Mouse (Mus musculus) neural tube, embryonic 15.5 days (tissue): ENCODE measurements around the gene Irf5. TPM values are rescaled to one million over a fixed set of nuclear protein-coding genes. Genes with fewer than 3 reads are reported as not detected.
A peak's percentile ranks its signal among the peaks of the same experiment; 100 is the strongest.

Experiments
- ATAC-seq: fragments of 200-750 bp; cut with Nextera tagmentation; 2 replicates; pipeline ENCODE4 v1.8.0; 2017; ENCODE audit warnings: mild to moderate bottlenecking, moderate TSS enrichment, moderate library complexity; ENCODE audit not compliant: low FRiP score
- H3K27ac ChIP-seq: fragments of 300-500 bp; sonication (generic); replicated peaks from 2 replicates; pipeline ENCODE4 v1.5.1; 2015; ENCODE audit warnings: mild to moderate bottlenecking, inconsistent platforms
- H3K27me3 ChIP-seq: fragments of 300-500 bp; sonication (generic); replicated peaks from 2 replicates; pipeline ENCODE4 v1.6.1; 2015; ENCODE audit warnings: inconsistent platforms
- H3K36me3 ChIP-seq: fragments of 300-500 bp; sonication (generic); 2 replicates; pipeline ENCODE4 v1.6.1; 2015; ENCODE audit warnings: inconsistent platforms
- H3K4me1 ChIP-seq: fragments of 300-500 bp; sonication (generic); 2 replicates; pipeline ENCODE4 v1.6.1; 2015; ENCODE audit warnings: inconsistent platforms
- H3K4me2 ChIP-seq: fragments of 300-500 bp; sonication (generic); 2 replicates; pipeline ENCODE4 v1.6.1; 2015; ENCODE audit warnings: inconsistent platforms, mild to moderate bottlenecking, moderate library complexity
- H3K4me3 ChIP-seq: fragments of 300-500 bp; sonication (generic); replicated peaks from 2 replicates; pipeline ENCODE4 v1.5.1; 2015; ENCODE audit warnings: mild to moderate bottlenecking, inconsistent platforms
- H3K9ac ChIP-seq: fragments of 300-500 bp; sonication (generic); replicated peaks from 2 replicates; pipeline ENCODE4 v1.6.1; 2015; ENCODE audit warnings: mild to moderate bottlenecking, inconsistent platforms
- H3K9me3 ChIP-seq: fragments of 300-500 bp; sonication (generic); replicated peaks from 2 replicates; pipeline ENCODE4 v1.6.1; 2016; ENCODE audit warnings: inconsistent platforms
- WGBS: fragments of 180-500 bp; shearing (Covaris S2); methylation state at CpG from one replicate; pipeline ENCODE4 v1.1.7; 2015; ENCODE audit warnings: mixed read lengths; 5-methylcytosine and 5-hydroxymethylcytosine counted together
- polyA plus RNA-seq: library from polyadenylated mRNA; unstranded; fragments of >200 nt; fragmentation: Nextera tagmentation; extraction: Ambion mirVana; gene quantifications from 2 replicates; pipeline ENCODE4 v1.2.1, GENCODE M21; 2015

Gene Irf5
- polyA plus RNA-seq, 1 experiment from 2014 or later, result 2.7 TPM

DNA sequence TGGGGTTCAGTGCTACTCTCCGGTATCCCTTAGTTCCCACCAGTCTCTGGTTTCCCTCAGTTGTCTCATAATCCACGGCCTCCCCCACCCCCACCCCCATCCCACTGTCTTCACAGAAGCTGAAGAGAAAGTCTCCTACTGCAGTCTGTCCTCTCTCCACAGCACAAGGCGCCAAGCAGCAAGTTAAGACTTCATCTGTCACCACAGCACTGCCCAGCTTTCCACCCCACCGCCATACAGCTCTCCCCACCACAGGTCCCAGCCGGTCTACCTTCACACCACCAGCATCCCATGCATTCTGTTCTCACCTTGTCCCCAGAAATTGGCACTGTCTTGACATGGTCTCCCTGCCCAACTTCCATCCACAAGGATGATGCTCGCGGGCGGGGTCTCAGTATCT, 19.6 kb upstream of the Irf5 start:
- Histone ChIP-seq H3K9ac (no peak overlapping the region), H3K27ac (no peak overlapping the region), H3K36me3 (no peaks in the 10 kb centered on the region), H3K4me1 (peaks cover 19% of the 10 kb centered on the region; the same call in 1 of the 2 replicates), H3K27me3 (peaks cover 37% of the 10 kb centered on the region), H3K4me2 (peak overlapping the region; percentile 76), H3K9me3 (no peaks in the 10 kb centered on the region), H3K4me3 (peak overlapping the region; percentile 49)
- ATAC-seq, result peak; percentile 26; the same call in 1 of the 2 replicates
- 29% methylated on average over 8 of the region's 8 CpGs for WGBS

DNA sequence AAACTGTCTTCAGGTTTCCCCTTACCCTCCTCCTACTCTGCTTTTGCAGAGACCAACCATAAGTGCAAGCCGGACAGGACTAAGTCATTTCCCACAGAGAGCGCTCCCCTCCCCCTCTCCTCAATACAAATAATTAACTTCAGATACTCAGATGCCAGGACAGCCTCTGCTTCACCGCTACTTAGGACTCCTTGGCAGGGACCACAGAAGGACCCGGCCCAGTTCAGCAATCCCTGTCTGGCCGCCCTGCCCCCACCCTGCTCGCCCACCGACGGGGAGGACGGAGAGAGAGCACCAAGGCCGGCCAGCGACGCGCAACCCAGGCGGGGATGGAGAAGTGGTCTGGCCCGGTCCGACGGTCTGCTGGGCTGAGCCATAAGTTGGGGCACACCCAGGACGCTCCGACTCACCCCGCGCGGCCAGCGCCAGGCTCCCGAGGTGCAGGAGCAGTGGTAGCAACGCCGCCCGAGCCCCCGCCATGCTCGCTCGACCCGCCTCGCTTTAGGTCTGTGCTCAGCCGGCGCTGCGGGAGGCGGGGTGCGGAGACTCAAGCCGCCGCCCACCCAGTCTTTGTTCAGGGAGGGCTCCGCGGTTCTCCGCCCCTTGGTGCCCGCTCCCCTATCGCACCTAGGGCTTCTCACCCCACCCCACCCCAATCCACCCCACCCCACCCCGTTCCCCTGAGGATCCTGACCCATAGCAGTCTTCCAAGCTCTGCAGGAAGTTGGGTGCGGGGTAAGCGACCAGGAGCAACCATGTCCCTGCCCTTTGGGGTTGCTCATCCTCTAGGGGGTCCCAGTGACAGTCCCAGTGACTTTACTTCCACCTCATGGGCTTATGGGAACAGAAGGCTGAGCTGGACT, 18.7 kb upstream of the Irf5 start, which contains the start of gene Kcp:
Gene Kcp, minus strand, starts transcription at position 506 of the 863 bp plus-strand sequence.
- WGBS, result 1% methylated on average over 47 of the region's 47 CpGs
- Histone ChIP-seq H3K9ac (peak within 1 kb of the TSS; percentile 54), H3K4me3 (peak within 1 kb of the TSS; percentile 49), H3K4me2 (peak within 1 kb of the TSS; percentile 76), H3K36me3 (no peaks in the 10 kb centered on the region), H3K9me3 (no peaks in the 10 kb centered on the region), H3K27ac (0 out of 2 replicates have a peak within 1 kb of the TSS, but pooled peaks have one; percentile 8), H3K27me3 (peaks cover 37% of the 10 kb centered on the region), H3K4me1 (peaks cover 19% of the 10 kb centered on the region)
- ATAC-seq, result peak; percentile 68

DNA sequence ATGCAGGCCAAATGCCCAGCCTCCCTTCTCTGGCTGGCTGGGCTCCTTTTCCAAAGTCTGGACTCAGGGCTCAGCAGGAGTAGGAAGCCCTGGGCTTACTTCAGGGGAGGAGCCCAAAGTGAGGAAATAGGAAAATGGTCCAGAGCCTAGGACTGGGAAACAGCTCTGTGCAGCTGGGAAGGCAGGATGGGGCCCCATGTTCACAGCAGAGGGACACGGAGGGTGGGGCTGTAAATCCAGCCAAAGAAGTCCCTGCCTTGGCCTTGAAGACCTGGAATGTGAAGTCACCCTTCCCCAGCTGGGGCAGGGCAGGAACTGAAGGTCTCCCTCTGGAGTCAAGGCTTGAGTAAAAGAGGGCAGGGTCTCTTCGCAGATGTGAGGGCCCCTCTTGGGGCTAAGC, 17.3 kb upstream of the Irf5 start:
- Histone ChIP-seq H3K4me3 (no peak overlapping the region), H3K27me3 (peaks cover 37% of the 10 kb centered on the region), H3K4me2 (no peak overlapping the region), H3K9me3 (no peaks in the 10 kb centered on the region), H3K27ac (0 out of 2 replicates have a peak overlapping the region, but pooled peaks have one; percentile 15), H3K9ac (no peak overlapping the region), H3K4me1 (peaks cover 29% of the 10 kb centered on the region), H3K36me3 (no peaks in the 10 kb centered on the region)
- no peak for ATAC-seq
- 44% methylated on average over 2 of the region's 2 CpGs for WGBS

DNA sequence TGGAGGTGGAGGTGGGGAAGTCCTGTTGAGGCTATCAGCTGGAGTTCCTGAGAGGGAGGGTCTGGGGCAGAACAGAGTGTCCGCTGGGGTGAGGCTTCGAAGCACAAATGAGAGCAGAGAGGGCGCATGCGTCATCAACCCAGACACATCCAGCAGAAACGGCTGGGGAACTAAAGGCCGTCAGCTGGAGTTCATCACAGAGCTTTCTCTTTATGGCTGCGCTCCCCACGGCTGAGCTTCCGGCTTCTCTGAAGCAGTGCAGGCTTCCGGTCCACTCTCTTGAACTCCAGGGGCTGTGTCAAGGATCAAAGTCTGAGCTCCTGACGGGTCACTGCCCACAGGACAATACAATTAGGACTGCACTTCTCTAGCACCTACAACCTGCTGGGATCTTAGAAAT, 13.1 kb upstream of the Irf5 start:
- H3K36me3 ChIP-seq, result no peaks in the 10 kb centered on the region
- peak overlapping the region; percentile 52 for H3K4me2 ChIP-seq
- H3K27ac ChIP-seq, result no peak overlapping the region
- peaks cover 17% of the 10 kb centered on the region for H3K27me3 ChIP-seq
- peaks cover 11% of the 10 kb centered on the region for H3K4me1 ChIP-seq
- H3K4me3 ChIP-seq, result peak overlapping the region; percentile 13; the same call in 1 of the 2 replicates
- no peak overlapping the region for H3K9ac ChIP-seq
- peak; percentile 67; the same call in 1 of the 2 replicates for ATAC-seq
- under 1% methylated on average over 11 of the region's 11 CpGs for WGBS
- no peaks in the 10 kb centered on the region for H3K9me3 ChIP-seq

DNA sequence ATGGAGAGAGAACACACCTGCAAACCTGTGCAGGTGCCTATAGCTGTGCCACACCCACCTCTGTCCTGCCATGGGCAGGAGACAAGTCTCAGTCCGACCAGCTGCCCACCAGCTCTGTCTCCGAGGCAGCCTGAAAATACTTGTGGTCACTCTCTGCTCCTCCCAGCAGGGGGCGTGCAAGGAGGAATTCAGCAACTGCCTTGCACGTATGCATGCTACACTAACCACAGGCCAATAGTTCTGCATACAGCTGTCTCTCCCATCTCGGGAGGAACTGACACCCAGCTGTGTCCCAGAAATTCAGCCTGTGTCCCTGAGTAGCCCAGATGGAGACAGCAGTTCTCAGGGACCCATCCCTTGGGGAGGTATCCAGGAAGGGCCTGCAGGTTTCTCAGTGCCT, 9.3 kb upstream of the Irf5 start:
- H3K27me3 ChIP-seq, result no peaks in the 10 kb centered on the region; the same call in 1 of the 2 replicates
- WGBS, result 7% methylated on average over 5 of the region's 5 CpGs
- no peak for ATAC-seq
- no peak overlapping the region for H3K4me3 ChIP-seq
- no peak overlapping the region for H3K9ac ChIP-seq
- no peak overlapping the region for H3K4me2 ChIP-seq
- no peaks in the 10 kb centered on the region for H3K9me3 ChIP-seq
- H3K4me1 ChIP-seq, result peaks cover 11% of the 10 kb centered on the region
- no peaks in the 10 kb centered on the region for H3K36me3 ChIP-seq
- H3K27ac ChIP-seq, result no peak overlapping the region

DNA sequence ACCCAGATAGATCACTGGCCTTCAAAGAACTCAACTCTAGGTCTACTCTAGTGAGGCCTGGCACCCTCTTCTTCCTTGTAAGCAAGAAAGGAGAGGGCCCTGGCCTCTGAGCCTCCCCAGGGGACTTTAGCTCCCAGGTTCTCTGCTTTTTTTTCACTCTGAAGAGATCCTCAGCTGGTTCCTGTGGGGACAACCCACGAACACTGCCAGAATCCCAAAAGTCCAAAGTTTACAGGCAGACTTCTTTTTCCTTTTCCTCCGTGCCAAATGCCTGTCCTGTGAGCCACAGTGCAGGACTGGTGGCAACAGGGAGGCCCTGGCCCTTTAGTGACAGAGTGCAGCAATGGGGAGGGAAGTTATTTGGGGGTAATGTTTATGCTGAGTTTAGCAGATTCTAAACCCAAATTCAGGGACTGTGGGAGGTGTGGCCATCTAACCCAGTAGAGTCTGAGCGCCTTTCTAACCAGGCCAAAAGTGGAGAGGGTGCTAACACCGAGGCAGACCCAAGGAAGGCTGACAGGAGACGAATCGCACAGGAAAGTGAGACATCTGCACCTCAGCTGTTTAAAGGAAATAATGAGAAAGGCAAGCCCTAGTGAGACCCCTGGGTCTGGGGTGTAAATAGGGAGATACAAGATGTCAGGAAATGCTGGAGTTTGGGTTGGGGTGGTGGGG, 3.7 kb upstream of the Irf5 start:
- ATAC-seq, result no peak
- H3K9ac ChIP-seq, result no peak overlapping the region
- WGBS, result 80% methylated on average over 6 of the region's 6 CpGs
- no peaks in the 10 kb centered on the region for H3K9me3 ChIP-seq
- H3K4me2 ChIP-seq, result no peak overlapping the region
- H3K36me3 ChIP-seq, result no peaks in the 10 kb centered on the region
- peaks cover 20% of the 10 kb centered on the region for H3K27me3 ChIP-seq
- H3K27ac ChIP-seq, result no peak overlapping the region
- H3K4me3 ChIP-seq, result no peak overlapping the region
- H3K4me1 ChIP-seq, result peaks cover 19% of the 10 kb centered on the region

DNA sequence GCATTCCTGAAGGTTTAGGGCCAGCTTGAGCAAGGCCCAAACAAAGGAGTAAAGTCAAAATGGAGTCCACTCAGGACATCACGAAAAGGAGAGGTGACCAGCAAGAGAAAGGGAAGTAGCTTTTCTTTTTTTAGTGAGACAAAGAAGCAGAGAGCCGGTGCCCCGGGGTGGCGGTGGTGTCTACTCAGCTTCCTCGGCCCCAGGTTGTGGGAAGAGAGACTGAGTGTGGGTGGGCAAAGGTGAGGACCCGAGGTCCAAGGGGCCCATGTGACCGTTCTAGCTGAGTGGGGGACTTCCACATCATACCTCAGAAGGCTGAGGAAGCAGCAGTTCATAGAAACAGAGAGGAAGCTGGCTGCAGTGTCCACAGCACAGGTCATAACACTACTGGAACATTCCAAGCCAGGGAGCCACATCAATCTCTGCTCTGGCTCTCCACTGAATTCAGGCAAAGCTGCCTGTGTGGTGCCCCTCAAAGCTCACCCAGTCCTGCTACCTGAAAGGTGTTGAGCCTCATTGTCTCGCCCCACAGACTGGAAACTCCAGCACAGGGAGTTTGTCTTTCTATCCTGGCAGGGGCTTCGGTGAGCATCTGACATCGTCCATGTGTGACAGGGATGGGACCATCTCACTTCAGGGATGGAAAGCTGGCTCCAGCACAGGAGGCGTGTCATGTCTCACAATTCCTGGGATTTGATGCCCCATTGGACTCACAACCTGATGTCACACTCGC, 3.0 kb upstream of the Irf5 start:
- Histone ChIP-seq H3K27ac (no peak overlapping the region), H3K27me3 (peaks cover 27% of the 10 kb centered on the region), H3K9ac (no peak overlapping the region), H3K4me3 (no peak overlapping the region), H3K4me2 (no peak overlapping the region), H3K36me3 (no peaks in the 10 kb centered on the region), H3K4me1 (peaks cover 24% of the 10 kb centered on the region), H3K9me3 (no peaks in the 10 kb centered on the region)
- WGBS, result 79% methylated on average over 12 of the region's 12 CpGs
- ATAC-seq, result no peak

DNA sequence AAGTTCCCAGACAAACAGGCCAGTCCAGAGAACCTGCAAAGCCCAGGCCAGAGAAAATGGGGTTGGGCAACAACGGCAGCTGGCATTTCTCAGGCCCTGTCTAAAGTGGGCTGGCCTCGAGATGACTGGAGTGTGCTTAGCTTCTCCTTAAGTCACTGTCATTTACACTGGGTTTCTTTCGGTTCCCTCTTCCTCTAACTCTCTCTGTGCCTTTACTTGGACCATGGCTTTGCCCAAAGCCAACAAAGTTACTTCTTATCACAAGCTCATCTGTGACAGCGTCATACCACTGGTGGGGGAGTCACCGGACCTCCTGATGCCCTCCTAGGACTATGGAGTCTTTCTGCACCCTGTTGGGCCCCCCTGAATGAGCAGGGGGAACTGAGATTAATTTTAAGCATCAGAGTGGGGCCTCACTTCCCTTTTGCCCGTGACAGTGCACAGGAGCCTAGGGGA, 2.4 kb upstream of the Irf5 start:
- H3K27me3 ChIP-seq, result peaks cover 33% of the 10 kb centered on the region
- ATAC-seq, result no peak
- peaks cover 24% of the 10 kb centered on the region for H3K4me1 ChIP-seq
- H3K9me3 ChIP-seq, result no peaks in the 10 kb centered on the region
- no peak overlapping the region for H3K4me2 ChIP-seq
- no peak overlapping the region for H3K9ac ChIP-seq
- 76% methylated on average over 6 of the region's 6 CpGs for WGBS
- H3K4me3 ChIP-seq, result no peak overlapping the region
- H3K36me3 ChIP-seq, result no peaks in the 10 kb centered on the region
- no peak overlapping the region for H3K27ac ChIP-seq

DNA sequence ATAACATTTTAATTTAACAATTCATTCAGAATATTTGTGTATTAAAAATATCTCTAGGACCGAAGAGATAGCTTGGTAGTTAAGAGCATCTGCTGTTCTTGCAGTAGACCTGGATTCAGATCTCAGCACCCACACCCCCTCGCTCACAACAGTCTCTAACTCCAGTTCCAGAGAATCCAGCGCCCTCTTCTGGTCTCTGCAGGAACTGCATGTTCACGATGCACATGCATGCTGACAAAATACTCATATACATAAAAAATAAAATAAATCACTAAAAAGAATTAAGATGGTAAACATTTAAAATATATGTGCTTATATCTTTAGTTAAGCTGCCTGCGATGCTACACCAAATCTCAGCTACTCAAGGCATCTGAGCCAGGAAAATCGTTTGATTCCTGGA, 1.2 kb upstream of the Irf5 start:
- no peak overlapping the region for H3K27ac ChIP-seq
- H3K4me2 ChIP-seq, result no peak overlapping the region
- peaks cover 24% of the 10 kb centered on the region for H3K4me1 ChIP-seq
- no peaks in the 10 kb centered on the region for H3K9me3 ChIP-seq
- H3K27me3 ChIP-seq, result peaks cover 45% of the 10 kb centered on the region
- no peaks in the 10 kb centered on the region for H3K36me3 ChIP-seq
- WGBS, result 73% methylated on average over 6 of the region's 6 CpGs
- no peak for ATAC-seq
- no peak overlapping the region for H3K9ac ChIP-seq
- H3K4me3 ChIP-seq, result no peak overlapping the region

DNA sequence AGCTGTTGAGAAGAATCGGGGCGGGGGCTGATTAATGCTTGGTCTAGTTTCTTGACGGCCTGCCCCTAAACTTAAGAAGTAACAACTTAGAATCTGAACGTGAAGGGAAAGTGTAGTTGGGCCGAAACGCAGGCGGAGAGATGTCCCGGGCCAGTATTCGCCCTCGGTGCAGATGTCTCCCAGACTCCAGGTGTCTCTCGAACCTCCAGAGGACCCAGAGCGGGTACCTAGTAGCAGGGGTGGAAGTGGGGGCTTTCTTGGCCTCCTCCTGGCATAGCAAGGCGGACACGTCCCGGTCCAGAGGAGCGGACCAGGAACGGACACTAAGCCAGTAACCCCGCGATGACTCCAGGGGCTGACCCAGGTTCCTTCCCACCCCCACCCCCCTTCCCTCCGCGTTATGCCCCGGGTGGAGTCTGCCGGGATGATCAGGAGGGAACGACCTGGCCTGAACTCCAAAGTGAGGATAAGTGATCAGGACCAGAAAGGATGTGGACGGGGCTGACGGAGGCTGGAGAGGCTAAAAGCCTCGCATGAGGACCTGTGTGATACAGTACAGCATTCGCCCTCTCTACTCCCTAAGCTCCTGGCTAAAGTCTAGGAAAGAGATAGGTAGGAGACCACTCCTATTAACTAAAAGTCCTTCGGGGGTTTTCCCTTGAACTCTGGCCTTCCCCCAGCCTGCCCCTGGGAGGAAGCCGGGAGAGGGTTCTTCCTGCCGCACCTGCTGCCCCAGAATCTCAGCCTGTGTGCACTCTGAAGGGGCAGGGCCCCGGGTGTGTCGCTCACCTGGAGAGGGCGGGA, 1.1 kb downstream of the Irf5 start:
- peak overlapping the region; percentile 92 for H3K4me2 ChIP-seq
- no peak overlapping the region for H3K27ac ChIP-seq
- H3K4me1 ChIP-seq, result peaks cover 24% of the 10 kb centered on the region
- no peaks in the 10 kb centered on the region for H3K9me3 ChIP-seq
- 0 out of 2 replicates have a peak, but pooled peaks have one; percentile 26 for ATAC-seq
- peaks cover 60% of the 10 kb centered on the region for H3K27me3 ChIP-seq
- 0 out of 2 replicates have a peak overlapping the region, but pooled peaks have one; percentile 20 for H3K9ac ChIP-seq
- peak overlapping the region; percentile 45 for H3K4me3 ChIP-seq
- H3K36me3 ChIP-seq, result no peaks in the 10 kb centered on the region
- WGBS, result 4% methylated on average over 34 of the region's 34 CpGs
